Mouse (Mus musculus) olfactory bulb, adult 2 months (tissue): ENCODE data around the gene Ggn.

Source experiments
- CTCF ChIP-seq: fragments of 200-500 bp; IDR thresholded peaks from 2 replicates; pipeline ENCODE4 v1.5.1; 2012; ENCODE audit warnings: low read depth, mild to moderate bottlenecking, low read length, moderate library complexity; ENCODE audit not compliant: insufficient read depth
- POLR2A ChIP-seq: fragments of 200-500 bp; IDR thresholded peaks from 2 replicates; pipeline ENCODE4 v1.6.1; 2012; ENCODE audit warnings: mild to moderate bottlenecking, low read depth, low read length, moderate library complexity; ENCODE audit not compliant: insufficient read depth

DNA sequence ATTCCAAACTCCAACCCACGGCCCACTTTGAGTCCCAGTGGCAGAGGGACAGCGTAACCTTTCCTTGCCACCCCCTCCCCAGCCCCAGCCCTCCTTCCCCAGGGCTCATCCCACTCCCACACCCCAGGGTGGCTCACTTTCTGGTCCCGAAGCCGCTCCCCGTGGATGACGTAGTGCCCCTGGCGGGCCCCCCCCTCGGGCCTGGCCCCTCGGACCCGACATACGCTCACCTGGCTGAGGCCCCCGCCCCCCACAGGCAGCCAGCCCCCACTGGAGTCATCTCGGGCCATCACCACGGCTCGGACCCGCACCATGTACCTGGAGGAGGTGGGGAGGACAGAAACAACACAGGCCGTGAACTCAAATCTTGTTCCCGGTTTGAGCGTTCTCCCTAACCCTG, 2.4 kb upstream of the Ggn start:
- no peak for TF ChIP-seq CTCF
- TF ChIP-seq POLR2A = no peak
